Mouse (Mus musculus): Measurements from ENCODE around the gene Tpgs1. TPM values are rescaled to one million over a fixed set of nuclear protein-coding genes. Genes with fewer than 3 reads are reported as not detected.
A peak's percentile ranks its signal among the peaks of the same experiment; 100 is the strongest.

Gene Tpgs1
- 10 to 100 TPM; 18.3 to 18.7 TPM for total RNA-seq (2021)
- long read RNA-seq, experiment 1, transcript Tpgs1-201 (2 exons, 1,143 nt), result major isoform, 35 of 35 reads
- long read RNA-seq, experiment 1, partial matches to known transcripts, result 0 of 35 reads
- long read RNA-seq, experiment 1, other reads (novel, unspliced or antisense), result 0 of 35 reads
- long read RNA-seq, experiment 2, transcript Tpgs1-201 (2 exons, 1,143 nt), result major isoform, 42 of 42 reads
- long read RNA-seq, experiment 2, partial matches to known transcripts, result 0 of 42 reads
- long read RNA-seq, experiment 2, other reads (novel, unspliced or antisense), result 0 of 42 reads

DNA sequence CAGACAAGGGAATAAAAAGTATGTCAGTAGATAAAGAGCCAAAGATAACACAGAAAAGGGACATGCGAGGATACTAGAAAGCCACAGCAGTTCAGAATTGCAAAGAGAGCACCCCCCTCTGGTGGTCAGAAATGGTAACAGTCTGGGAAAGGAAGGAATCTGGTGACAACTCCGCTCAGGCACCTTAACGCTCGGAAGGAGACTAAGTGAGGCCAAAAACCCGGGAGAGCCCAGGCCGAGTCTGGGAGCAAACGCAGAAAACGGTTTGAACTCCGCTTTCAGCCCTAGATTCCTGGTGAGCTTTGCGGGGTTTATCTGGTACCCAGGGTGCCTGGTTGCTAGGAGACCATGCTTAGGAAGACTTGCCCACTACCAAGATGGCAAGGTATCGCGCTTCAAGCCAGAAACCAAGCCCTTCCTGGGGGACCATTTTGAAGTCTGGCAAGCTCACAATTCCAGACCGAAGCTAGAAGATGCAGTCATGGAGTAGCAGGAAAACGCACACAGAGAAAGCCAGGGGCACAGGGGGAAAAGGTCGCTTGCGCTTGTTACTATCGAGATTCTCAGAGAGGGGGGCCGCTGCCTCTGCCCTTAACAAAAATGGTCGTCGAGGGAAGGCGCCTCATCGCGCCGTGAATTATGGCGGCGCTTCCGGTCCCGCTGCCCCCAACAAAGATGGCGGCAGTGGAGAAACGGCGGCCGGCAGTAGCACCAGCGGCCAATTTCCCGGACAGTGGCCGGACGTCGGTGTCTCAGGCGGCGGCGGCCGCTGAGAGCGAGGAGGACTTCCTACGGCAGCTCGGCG, at the start of gene Tpgs1:
Gene Tpgs1, plus strand, starts transcription at position 599 of the 805 bp plus-strand sequence.
- peak; percentile 88 for DNase-seq

DNA sequence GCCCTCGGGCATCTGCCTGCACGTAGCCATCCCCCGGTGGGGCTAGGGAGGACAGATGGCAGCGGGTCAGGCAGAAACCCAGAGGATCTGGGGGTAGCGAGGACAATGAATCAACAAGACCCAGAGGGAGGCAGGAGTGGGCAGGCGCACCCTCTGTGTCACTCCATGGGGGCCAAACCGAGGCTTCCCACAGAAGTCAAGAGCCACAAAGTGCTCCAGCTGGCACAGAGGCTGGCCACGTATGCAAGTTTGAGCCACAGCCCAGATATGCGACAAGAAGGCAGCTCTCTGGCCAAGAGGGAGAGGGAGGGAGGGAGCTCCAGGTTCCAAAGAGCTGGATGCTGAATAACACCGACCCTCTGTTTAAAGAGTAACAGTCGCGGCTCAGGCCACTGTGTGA, 45.2 kb upstream of the Tpgs1 start:
- DNase-seq, result peak; percentile 36

DNA sequence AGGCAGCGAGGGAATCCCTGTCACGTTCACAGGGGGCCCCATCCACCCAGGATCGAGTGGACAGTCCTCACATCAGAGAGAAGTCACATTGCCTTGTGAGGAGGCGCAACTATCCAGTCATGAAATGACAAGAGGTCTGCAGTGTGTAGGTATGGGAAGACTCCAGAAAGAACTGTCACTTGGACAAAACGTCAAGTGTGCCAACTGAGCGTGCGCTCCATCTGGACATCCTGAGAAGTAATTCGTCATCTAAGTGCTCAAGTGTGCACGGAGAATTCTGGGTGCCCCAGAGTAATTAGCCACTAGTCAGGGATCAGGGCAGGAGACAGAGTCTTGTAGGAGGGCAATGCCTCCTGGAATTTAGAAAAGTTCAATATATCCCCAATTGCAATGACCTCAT, 43.8 kb upstream of the Tpgs1 start:
- no peak for DNase-seq

DNA sequence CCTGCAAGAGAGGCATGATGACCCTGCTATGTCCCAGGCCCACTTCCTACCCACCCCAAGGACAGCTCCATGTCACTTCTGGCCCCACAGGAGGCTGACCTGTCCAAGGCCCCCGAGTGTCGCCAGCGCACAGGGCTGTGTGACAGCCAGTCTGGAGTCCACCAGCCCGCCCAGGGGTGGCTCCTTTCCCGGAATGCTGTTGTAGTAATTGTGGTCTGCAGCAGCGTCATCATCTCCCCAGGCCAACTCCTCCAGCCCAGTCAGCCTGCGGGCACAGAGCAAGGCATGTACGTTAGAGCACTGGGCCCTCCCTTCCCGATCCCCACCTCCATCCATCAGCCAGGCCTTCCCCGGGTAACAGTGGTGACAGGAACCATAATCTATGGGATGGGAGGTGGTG, 43.0 kb upstream of the Tpgs1 start:
- DNase-seq, result no peak

DNA sequence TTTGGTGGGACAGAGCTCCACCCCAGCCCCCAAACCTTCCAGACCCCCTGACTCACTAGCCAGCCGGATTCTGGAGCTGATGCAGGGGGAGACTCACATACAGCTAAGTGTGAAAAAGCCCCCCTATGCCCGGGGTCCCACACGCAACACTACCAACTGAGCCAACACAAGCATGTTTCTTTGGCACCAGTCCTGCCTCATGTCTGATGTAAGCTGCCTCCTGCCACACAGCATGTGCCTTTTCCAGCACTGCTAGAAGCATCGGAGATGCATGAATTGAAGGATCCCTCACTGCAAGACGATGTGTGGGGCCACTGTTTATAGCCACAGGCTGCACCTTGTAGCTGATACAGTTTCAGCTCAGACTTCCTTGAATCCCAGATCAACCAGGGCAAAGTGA, 40.8 kb upstream of the Tpgs1 start:
- no peak for DNase-seq

DNA sequence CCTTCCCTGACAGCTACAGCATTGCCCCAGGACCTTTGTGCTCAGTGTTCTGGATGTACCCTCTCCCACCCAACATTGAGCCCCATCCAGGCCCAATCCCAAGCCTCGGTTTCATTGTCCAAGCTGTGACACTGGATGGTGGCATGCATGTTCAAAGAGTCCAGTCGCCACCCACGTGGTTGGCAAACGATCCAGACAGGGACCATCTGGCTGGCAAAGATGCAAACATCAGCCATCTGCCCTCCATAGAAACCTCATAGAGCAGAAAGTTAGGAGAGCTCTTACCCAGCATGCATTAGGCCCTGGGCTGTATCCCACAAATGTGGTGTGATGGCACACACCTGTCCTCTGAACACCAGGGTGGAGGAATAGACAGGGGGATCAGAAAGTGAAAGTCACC, 37.7 kb upstream of the Tpgs1 start:
- DNase-seq, result no peak

DNA sequence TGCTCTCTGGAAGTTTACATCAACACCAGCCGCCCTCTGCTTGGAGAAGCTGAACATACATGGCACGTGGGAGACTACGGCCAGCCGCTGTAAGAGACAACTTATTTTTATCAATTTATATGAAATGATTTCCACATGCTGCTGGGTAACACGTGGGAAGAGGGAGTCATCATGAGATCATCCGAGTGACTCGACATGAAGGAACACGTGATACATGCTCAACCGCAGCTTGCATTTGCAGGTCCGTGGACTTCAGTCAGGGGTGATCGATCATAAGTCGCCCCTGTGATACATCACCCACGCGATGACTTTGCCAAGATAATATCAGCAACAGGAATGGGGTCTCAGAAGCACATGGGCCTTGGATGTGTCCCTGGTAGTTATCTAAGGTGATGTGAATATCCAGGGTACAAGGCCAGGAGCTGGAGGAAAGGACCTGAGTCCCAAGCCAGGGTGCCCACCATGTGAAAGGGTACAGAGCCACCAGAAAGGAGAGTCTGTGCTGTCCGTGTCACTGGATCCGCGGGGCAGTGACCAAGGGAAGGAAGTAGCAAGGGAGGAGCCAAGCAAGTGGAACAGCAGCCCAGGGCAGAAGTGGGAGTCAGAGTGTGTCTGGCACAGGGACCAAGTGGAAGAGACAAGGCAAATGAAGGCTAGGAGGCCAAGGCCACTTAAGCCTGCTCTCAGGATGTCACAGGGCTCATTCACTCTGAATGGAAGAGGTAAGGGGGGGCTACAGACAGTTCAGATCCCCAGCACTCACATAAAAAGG, 36.0 kb upstream of the Tpgs1 start:
- DNase-seq, result no peak

DNA sequence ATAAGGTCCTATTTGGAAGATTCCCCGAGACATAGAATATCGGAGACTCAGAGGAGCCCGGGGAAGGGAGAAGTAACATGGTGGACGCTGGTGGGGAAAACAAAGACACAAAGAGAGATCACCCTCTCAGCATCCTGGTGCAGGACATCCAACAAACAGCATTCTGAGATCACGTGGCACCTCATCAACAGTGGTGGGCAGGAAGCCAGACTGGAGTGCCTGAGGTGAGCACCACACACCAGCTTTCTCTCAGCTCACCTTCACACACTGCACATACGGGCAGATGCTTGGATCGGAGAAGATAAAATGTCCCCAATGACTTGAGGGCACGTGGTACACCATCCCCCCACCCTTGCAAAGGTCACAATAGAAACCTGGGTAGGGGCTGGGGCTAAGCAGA, 32.9 kb upstream of the Tpgs1 start:
- DNase-seq, result no peak

DNA sequence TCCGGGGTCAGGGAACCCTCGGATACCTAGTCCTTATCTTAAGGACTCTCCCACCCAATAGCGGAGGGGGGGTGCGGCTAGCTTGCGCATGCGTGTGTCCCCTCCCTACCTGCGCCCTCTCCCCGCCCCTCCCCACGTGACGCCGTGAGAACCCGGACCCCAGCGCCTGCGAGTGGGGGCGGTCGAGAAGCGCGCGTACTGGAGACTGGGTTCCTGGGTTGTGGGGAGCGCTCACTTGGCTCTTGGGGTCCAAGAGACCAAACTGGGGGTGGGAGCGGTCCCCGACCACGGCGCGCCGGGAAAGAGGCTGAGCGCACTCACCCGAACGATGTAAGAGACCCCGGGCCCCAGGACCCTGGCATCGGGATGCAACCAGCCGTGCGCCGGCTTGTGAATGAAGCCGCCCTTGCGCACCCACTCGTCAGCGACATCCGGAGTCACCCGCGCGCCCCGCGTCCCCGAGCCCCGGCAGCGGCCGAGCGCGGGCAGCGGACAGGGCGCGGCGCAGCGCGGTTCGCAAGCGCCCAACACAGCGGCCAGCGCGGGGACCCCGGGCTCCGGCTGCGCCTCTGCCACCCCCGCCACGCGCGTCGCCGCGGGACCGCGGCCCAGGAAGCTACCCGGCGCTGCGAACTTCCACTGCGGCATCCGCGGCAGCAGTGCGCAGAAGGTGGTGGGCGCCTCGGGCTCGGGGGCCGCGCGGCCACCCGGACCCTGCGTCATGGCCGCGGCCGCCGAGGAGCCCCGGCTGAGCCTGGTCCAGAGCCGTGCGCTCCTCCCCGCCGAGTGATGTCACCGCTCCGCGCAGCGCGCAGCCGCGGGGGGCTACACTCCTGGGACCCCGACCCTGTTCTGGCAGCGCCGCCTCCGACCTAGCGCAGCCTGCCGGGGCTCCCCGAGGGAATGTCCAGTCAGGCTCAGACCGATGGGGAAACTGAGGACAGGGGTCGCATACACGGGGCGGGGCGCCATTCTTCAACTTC, 31.8 kb upstream of the Tpgs1 start, which contains the start of gene Shc2:
Gene Shc2, minus strand, starts transcription at position 791 of the 983 bp plus-strand sequence.
- peak; percentile 42 for DNase-seq

DNA sequence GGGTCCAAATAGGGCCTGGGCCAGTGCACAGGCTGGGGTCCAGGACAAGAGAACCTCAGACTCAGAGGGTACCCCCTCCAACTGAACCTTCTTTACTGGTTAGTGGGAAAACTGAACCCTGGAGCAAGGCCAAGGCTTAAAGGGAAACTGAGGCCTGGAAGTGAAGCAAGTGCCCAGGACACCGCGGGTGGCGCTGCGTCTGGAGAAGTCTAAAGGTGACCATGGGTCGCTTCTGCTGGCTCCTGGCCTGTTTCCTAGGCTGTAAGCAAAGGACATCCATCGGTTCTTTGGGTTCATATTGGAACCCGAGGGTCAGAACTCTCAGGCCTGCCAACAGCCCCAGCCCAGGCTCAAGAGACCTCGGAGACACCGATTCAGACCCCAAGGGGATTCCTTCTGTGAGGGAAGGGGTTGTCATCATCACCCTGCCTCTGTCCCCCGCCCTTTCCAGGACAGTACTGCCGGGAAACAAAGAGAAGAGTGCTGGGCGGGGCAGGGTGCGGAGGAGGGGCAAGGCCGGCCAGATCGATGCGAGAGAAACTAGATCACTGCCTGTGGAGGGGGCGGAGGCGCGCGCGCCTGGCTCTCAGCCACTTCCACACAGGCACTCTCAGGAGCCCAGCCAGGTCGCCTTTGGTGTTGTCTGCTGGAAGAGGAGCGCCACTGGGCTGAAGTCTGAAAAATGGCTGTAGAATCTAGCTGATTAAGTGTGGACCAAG, 30.5 kb upstream of the Tpgs1 start:
- DNase-seq, result peak; percentile 63

DNA sequence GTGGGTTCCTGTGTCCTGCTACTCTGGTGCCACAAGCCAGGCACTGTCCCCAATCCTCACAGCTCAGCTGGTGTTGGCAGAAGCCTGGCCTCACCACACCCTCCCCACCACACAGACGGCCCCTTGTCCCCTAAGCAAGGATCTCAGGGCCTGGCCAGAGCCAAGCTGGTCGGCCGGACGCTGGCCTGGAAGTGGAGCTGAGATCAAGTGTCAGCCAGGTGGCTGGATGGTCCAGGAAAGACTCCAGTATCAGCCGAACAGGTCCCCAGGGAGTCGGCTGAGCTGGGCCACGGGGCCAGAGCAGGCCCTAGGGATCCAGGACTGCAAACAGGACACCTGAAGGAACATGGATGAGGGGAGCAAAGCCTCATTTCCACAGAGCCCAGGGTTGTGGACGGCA, 23.5 kb upstream of the Tpgs1 start, which contains the start of gene Odf3l2:
Gene Odf3l2, minus strand, starts transcription at position 28 of the 400 bp plus-strand sequence.
- peak; percentile 44 for DNase-seq

DNA sequence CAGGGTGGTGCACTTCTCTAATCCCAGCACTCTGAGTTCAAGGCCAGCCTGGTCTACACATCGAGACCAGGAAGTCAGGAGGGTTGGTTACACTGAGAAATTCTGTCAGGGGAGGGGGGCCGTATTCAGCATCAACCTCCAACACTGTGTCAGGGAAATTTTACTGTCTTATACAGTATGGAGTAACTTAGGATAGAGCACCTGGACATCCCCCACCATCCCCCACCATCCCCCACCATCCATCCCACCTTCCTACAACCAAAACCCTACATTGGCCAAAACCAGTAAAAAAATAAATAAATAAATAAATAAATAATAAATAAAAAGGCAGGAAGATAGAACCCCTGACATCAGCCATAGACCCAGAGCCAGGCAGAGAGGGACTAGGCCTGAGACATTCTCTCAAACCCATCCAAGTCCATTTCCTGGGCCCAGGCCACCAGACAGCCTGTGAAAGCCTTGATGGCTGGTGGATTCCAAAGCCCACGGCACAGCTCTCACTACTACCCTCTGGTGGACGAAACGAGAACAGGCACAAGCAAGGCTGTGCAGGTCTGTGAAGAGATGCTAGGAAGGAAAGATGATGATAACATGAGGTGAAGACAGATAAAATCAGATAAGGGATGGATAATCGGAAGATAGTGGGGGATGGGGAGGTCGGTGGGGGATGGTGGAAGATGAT, 20.0 kb upstream of the Tpgs1 start:
- peak; percentile 81 for DNase-seq

DNA sequence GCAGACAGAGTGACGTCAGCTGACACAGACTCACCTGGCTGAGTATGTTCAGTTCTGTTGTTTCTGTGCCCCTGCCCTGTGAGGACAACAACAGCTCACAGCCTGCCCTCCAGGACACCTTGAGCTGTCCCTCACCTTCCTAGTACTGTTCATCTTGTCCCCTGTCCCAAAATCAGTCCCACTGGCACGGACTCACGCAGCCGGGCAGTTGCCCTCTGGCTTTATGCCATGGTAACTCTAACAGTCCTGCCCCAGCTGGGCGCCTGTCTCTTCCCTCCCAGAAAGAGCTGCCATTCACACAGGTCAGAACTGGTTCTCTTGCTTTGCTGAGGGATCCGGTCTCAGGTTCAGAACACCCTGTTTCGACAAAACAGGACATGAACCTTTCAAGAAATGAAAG, 16.4 kb upstream of the Tpgs1 start:
- DNase-seq, result no peak

DNA sequence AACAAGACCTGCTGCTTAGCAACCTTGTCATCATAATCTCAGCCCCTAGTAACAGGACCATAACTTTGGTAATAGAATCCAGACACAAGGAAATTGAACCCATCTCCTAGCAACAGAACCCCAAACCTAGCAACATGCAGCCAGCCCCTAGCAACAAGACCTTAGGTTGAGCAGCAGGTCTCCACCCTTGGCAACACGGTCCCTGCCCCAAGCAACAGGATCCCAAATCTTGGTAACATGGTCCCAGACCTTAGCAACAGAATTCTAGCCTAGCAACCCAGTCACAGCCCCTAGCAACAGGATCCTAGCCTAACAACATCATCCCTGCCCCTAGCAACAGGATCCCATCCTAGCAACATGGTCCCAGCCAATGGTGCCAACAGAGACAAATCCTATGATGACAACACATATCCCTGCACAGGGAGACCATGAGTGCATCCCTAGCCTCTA, 14.2 kb upstream of the Tpgs1 start:
- DNase-seq, result no peak

DNA sequence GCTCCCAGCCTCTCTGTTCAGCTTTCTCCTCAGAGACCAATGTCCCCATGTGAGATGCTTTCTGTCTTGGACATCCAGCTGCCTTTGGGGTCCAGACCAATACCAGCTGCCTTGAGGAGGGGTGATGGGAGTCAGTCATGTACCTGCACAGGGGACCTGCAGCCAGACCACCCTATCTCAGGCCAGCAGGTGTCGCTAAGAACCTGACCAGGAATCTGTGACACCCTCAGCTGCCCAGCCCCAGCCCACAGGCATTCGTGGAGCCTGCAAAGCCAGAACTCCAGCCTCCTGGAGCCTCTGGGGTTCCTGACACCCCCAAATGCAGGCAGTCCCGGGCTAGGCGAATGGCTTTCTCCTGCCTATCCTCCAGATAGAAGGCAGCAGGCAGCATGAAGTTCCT, 10.3 kb upstream of the Tpgs1 start:
- DNase-seq, result no peak

DNA sequence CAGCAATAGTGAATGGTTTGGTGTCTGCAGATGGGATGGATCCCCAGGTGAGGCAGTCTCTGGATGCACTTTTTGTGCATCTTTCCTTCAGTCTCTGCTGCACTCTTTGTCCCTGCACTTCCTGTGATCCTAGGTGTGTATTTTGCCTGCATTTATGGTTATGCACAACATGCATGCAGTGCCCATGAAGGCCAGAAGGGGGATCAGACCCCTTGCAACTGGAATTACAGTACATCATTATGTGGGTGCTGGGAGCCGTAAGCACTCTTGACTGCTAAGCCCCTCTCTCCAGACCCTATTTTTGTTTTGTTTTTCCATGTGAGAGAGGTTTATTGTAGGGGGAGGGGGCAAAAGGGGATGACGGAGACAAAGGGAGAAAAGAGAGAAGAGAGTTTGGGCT, 8.9 kb upstream of the Tpgs1 start:
- no peak for DNase-seq

DNA sequence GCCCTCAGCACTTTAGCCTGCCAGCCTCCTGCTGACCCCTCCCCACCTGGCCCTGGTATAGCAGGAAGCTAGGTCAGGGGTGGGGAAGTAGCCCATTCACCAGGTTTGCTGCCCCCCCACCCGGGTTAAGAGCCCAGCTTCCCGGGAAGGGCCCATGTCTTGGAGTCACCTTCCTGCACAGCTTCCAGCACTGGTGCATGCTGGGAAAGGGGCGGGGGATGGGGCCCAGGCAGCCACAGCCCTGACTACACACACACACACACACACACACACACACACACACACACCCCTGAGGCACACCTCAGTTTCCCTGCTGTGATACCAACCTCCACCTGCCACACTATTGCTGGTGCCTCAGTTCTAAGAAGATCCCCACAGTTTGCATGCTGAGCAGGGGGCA, 7.3 kb upstream of the Tpgs1 start:
- no peak for DNase-seq

DNA sequence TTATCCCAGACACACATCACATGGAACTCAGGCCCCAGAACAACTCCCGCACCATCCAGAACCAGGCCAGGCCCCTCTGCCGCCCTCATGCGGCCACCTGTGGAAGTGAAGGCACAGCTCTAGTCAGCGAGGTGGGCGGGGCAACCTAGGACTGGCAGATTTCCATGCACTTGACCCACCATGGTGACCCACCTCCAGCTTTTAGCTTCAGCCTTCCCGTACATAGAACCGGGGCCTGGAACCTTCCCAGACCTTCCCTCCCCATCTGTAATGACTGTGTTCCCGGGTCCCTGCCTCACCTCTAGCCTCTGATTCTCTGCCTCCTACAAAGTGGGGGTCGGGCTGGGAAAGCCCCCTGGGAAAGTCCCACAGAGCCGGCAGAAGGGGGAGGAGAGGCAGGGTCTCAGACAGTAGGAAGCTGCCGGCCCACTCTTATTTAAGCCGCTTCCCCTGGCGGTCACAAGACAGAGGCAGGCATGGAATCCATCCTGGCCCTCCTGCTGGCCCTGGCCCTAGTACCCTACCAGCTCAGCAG, 5.0 kb upstream of the Tpgs1 start, which contains the start of gene Madcam1:
Gene Madcam1, plus strand, starts transcription at position 429 of the 535 bp plus-strand sequence.
- peak; percentile 74 for DNase-seq

DNA sequence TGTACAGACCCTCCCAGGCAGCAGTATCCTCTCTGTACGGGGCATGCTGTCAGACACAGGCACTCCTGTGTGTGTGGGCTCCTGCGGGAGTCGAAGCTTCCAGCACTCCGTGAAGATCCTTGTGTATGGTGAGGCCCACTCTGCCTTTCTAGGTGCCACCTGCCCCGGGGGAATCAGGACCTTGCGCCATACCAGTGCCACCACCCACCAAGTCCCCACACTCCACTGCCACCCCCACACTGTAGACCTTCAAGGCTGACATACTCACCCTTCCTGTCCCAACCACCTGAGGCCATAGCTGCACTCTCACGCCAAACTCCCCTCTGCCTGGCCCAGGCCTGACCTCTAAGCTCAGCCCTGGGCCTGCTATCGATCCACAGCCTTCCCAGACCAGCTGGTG, 4.1 kb upstream of the Tpgs1 start:
- no peak for DNase-seq

DNA sequence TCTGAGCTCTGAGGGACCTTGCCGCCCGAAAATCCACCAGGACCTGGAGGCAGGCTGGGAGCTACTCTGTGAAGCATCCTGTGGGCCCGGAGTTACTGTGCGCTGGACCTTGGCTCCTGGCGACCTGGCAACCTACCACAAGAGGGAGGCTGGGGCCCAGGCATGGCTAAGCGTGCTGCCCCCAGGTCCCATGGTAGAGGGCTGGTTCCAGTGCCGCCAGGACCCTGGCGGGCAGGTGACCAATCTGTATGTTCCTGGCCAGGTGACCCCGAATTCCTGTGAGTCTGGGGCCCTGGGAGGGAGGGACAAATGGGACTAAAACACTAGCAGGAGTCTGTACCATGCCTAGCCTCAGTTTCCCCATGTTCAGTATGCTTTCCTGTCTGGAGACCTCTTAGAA, 2.7 kb upstream of the Tpgs1 start:
- DNase-seq, result no peak
